Mouse (Mus musculus) C2C12 (cell line): ENCODE measurements around the gene Car11.

Experiments used
- CEBPB ChIP-seq: IDR thresholded peaks from one replicate; pipeline ENCODE4 v1.6.1; 2011; ENCODE audit warnings: low read depth, mild to moderate bottlenecking, control low read depth, moderate library complexity
- CTCF ChIP-seq: IDR thresholded peaks from one replicate; pipeline ENCODE4 v1.5.1; 2011; ENCODE audit not compliant: control insufficient read depth, insufficient read depth, insufficient read length
- MYOG ChIP-seq: IDR thresholded peaks from one replicate; pipeline ENCODE4 v1.6.1; 2011; ENCODE audit not compliant: control insufficient read depth, insufficient read length; ENCODE audit errors: extremely low read depth
- USF1 ChIP-seq: IDR thresholded peaks from one replicate; pipeline ENCODE4 v1.6.1; 2011; ENCODE audit warnings: low read depth, mild to moderate bottlenecking, control low read depth, moderate library complexity

DNA sequence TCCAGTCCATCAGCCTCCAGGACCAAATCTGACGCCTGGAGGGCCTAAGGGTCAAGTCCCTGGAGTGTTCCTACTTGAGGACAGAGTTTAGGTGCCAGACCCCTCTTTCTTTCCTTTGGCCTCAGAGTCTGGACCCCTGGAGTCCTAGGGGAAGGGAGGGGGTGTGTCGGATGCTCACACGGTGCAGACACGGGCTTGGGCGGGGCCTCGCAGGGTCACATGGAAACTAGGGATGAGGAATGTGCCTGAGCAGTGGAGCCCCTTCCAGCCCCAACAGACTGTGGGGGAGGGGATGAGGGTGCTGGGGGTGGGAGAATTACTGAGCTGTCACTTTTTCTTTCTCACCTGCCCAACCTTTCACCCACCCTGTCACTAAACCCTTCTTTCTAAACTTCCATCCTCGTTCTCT is 6.2 kb downstream of the Car11 start:
- no peak for TF ChIP-seq CTCF
- TF ChIP-seq USF1 = no peak
- TF ChIP-seq MYOG = no peak
- TF ChIP-seq CEBPB = no peak
